In the genomic region with DNA sequence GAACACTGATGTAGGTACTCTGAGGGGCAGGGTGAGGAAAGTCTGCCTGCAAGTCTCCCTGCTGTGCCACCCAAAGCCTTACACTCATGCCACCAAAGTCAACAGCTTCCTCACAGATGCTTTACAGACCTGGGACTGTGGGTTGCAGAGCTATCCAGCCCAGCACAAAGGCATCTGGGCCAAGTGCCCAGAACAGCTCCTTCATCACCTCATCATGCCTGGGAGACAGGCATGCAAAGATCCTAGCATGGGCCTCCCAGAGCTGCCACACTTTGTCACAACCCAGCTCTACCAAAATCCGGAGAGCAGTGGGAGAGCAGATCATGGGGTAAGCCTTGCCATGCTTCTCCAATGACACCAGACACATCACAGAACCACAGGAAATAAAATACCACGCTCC, we compare ENCODE assay signal across 17 mouse cellular contexts. TPM values are rescaled to one million over a fixed set of nuclear protein-coding genes. Genes with fewer than 3 reads are reported as not detected.
DNase-seq lines count a peak whose midpoint lies in the region; TF ChIP-seq lines count a peak whose summit lies in the region.
"Had no signal": no experiment of that assay in that cellular context is flagged by ENCODE, and none has a peak within 500 bp of the region (broad histone marks: within the 10 kb centered on the region; RNA-seq: fewer than 3 reads in every experiment).

No protein-coding gene starts in this region.

- H3K27ac ChIP-seq in gastrocnemius, adult 2 months = no peak overlapping the region
- H3K27ac ChIP-seq: embryonic facial prominence, embryonic 10.5 days; forebrain, embryonic 15.5 days; left cerebral cortex, adult 2 months; liver, embryonic 12.5 days had no signal

- TF ChIP-seq CTCF in gastrocnemius, adult 2 months (IDR thresholded peaks at IDR 0.05) = no peak

- peak; percentile 20 to 46 for DNase-seq in heart, adult 9 months (ENCODE audit: low spot score in 2 of 2)
- DNase-seq in heart, adult 8-10 months (ENCODE audit: low spot score) = no peak
- DNase-seq in NIH3T3 (ENCODE audit: low read depth) = peak; percentile 43
- DNase-seq in fibroblast of lung, adult 2 months (ENCODE audit: low read depth) = peak; percentile 29
- DNase-seq in heart, postnatal 4 days = peak; percentile 61
- DNase-seq in neural tube, embryonic 10.5 days (ENCODE audit: extremely low spot score, low spot score) = no peak
- DNase-seq in gastrocnemius, adult 2 months = no peak
- DNase-seq: adrenal gland, adult 8-10 months; cerebellum, adult 11 months; kidney, adult 18-20 months; kidney, postnatal 25 days; midbrain, embryonic 14.5 days; thymus, postnatal 25 days had no signal

- intact Hi-C loops in gastrocnemius, adult 2 months (cut with DNase I) = no loop called here

- H3K4me3 ChIP-seq in gastrocnemius, adult 2 months = no peak overlapping the region
- H3K4me3 ChIP-seq: embryonic facial prominence, embryonic 10.5 days; forebrain, embryonic 15.5 days; left cerebral cortex, adult 2 months; liver, embryonic 12.5 days had no signal

RNA-seq across cellular contexts. Expression of a gene that starts 57.6 kb away (rescaled TPM):
- 10 to 100 TPM; 12.4 to 17.7 (median 16.4) TPM for total RNA-seq in heart, adult 8-10 months (2022)
- total RNA-seq in heart, postnatal 4 days (2021) = 10 to 100 TPM; 20.9 to 23.3 TPM
- 1 to 10 TPM; 6.6 to 8.9 TPM for total RNA-seq in gastrocnemius, adult 2 months (2021)

Comparison
In these comparisons a context has a peak if more than half of its experiments do, and no peak if none do; other contexts are left out.
1. DNase-seq: peak in heart, adult 9 months (2 of 2), NIH3T3 (single experiment), fibroblast of lung, adult 2 months (single experiment) and heart, postnatal 4 days (single experiment); none in heart, adult 8-10 months (single experiment), neural tube, embryonic 10.5 days (single experiment) and gastrocnemius, adult 2 months (single experiment).